In genomic region chr10:45066931-45067308, GRCm38 (mm10) we compare ENCODE assay signal across 8 mouse cellular contexts. TPM values are rescaled to one million over a fixed set of nuclear protein-coding genes. Genes with fewer than 3 reads are reported as not detected.
DNase-seq lines count a peak whose midpoint lies in the region; ATAC-seq and TF ChIP-seq lines count a peak whose summit lies in the region.

Prep (plus strand) TSS chr10:45067203.

- ATAC-seq in forebrain, embryonic 12.5 days (ENCODE audit: low FRiP score): peak; percentile 96
- ATAC-seq in heart, postnatal 0 days (ENCODE audit: insufficient read depth, low read depth): peak; percentile 94
- ATAC-seq in liver, postnatal 0 days: peak; percentile 94
- peak; percentile 95 for ATAC-seq in neural tube, embryonic 13.5 days (ENCODE audit: low read depth)

- TF ChIP-seq EP300 in heart, postnatal 0 days (IDR thresholded peaks at IDR 0.05; ENCODE audit: low read depth): no peak
- TF ChIP-seq EP300 in liver, postnatal 0 days (IDR thresholded peaks at IDR 0.05; ENCODE audit: low read depth): no peak

- peak within 1 kb of the TSS; percentile 85 for H3K27ac ChIP-seq in forebrain, embryonic 12.5 days
- peak within 1 kb of the TSS; percentile 88 for H3K27ac ChIP-seq in heart, postnatal 0 days (ENCODE audit: low read depth)
- H3K27ac ChIP-seq in liver, postnatal 0 days (ENCODE audit: low read depth): peak within 1 kb of the TSS; percentile 89
- peak within 1 kb of the TSS; percentile 87 for H3K27ac ChIP-seq in neural tube, embryonic 13.5 days (replicated peaks)

- peak within 1 kb of the TSS; percentile 66 for H3K4me2 ChIP-seq in forebrain, embryonic 12.5 days
- H3K4me2 ChIP-seq in heart, postnatal 0 days (ENCODE audit: low read depth, low read length): peak within 1 kb of the TSS; percentile 97
- peak within 1 kb of the TSS; percentile 98 for H3K4me2 ChIP-seq in liver, postnatal 0 days (ENCODE audit: low read depth, low read length)
- peak within 1 kb of the TSS; percentile 75 for H3K4me2 ChIP-seq in neural tube, embryonic 13.5 days

- no peaks in the 10 kb centered on the region for H3K27me3 ChIP-seq in forebrain, embryonic 12.5 days
- H3K27me3 ChIP-seq in heart, postnatal 0 days (ENCODE audit: control insufficient read depth, insufficient read depth, low read length): no peaks in the 10 kb centered on the region
- no peaks in the 10 kb centered on the region for H3K27me3 ChIP-seq in liver, postnatal 0 days (ENCODE audit: insufficient read depth, low read length)
- no peaks in the 10 kb centered on the region for H3K27me3 ChIP-seq in neural tube, embryonic 13.5 days

- TF ChIP-seq CTCF in heart, postnatal 0 days (IDR thresholded peaks at IDR 0.05; ENCODE audit: low read depth): peak; percentile 36
- TF ChIP-seq CTCF in liver, postnatal 0 days (IDR thresholded peaks at IDR 0.05; ENCODE audit: low read depth): peak; percentile 55

- H3K4me3 ChIP-seq in forebrain, embryonic 12.5 days (replicated peaks): peak within 1 kb of the TSS; percentile 92
- peak within 1 kb of the TSS; percentile 97 for H3K4me3 ChIP-seq in heart, postnatal 0 days (ENCODE audit: low read depth, low read length)
- H3K4me3 ChIP-seq in liver, postnatal 0 days (ENCODE audit: low read depth, low read length): peak within 1 kb of the TSS; percentile 95
- peak within 1 kb of the TSS; percentile 97 for H3K4me3 ChIP-seq in neural tube, embryonic 13.5 days

- DNase-seq in ES-CJ7 (ENCODE audit: low read depth, low spot score): peak; percentile 72
- peak; percentile 75 for DNase-seq in c-Kit-positive CD71-positive TER-119-positive erythroid progenitor cells, embryonic 14.5 days (ENCODE audit: low spot score)
- peak; percentile 88 for DNase-seq in heart, postnatal 0 days (ENCODE audit: low spot score)
- peak; percentile 95 to 98 for DNase-seq in kidney, postnatal 36 days
- peak; percentile 92 for DNase-seq in liver, postnatal 0 days
- peak; percentile 76 for DNase-seq in telencephalon, adult 2 months (ENCODE audit: low read depth, low spot score)

- H3K9me3 ChIP-seq in forebrain, embryonic 12.5 days: no peaks in the 10 kb centered on the region
- no peaks in the 10 kb centered on the region for H3K9me3 ChIP-seq in heart, postnatal 0 days (replicated peaks; ENCODE audit: control insufficient read depth, low read length)
- no peaks in the 10 kb centered on the region for H3K9me3 ChIP-seq in liver, postnatal 0 days (ENCODE audit: low read length)
- no peaks in the 10 kb centered on the region for H3K9me3 ChIP-seq in neural tube, embryonic 13.5 days

- H3K4me1 ChIP-seq in forebrain, embryonic 12.5 days: peaks cover 34% of the 10 kb centered on the region
- H3K4me1 ChIP-seq in heart, postnatal 0 days (ENCODE audit: control insufficient read depth, insufficient read depth): peaks cover 31% of the 10 kb centered on the region
- H3K4me1 ChIP-seq in liver, postnatal 0 days (ENCODE audit: insufficient read depth): peaks cover 35% of the 10 kb centered on the region
- peaks cover 42% of the 10 kb centered on the region for H3K4me1 ChIP-seq in neural tube, embryonic 13.5 days (replicated peaks)

- WGBS in forebrain, embryonic 12.5 days: under 1% methylated on average over 46 of the region's 57 CpGs
- 0% methylated on average over 7 of the region's 57 CpGs for WGBS in heart, postnatal 0 days
- 0% methylated on average over 16 of the region's 57 CpGs for WGBS in liver, postnatal 0 days (ENCODE audit: insufficient replicate concordance)
- under 1% methylated on average over 53 of the region's 57 CpGs for WGBS in neural tube, embryonic 13.5 days

- no peaks in the 10 kb centered on the region; the same call in 1 of the 2 replicates for H3K36me3 ChIP-seq in forebrain, embryonic 12.5 days (replicated peaks)
- 0 out of 2 replicates have a peak, but pooled peaks cover under 1% of the 10 kb centered on the region for H3K36me3 ChIP-seq in heart, postnatal 0 days (replicated peaks; ENCODE audit: control insufficient read depth, insufficient read depth, low read length)
- no peaks in the 10 kb centered on the region for H3K36me3 ChIP-seq in liver, postnatal 0 days (replicated peaks; ENCODE audit: insufficient read depth, low read length)
- H3K36me3 ChIP-seq in neural tube, embryonic 13.5 days: peaks cover under 1% of the 10 kb centered on the region; the same call in 1 of the 2 replicates

- peak within 1 kb of the TSS; percentile 91 for H3K9ac ChIP-seq in forebrain, embryonic 12.5 days
- H3K9ac ChIP-seq in heart, postnatal 0 days (replicated peaks; ENCODE audit: low read depth, low read length): peak within 1 kb of the TSS; percentile 91
- H3K9ac ChIP-seq in liver, postnatal 0 days (replicated peaks): peak within 1 kb of the TSS; percentile 92
- peak within 1 kb of the TSS; percentile 95 for H3K9ac ChIP-seq in neural tube, embryonic 13.5 days

RNA-seq across cellular contexts. Expression of gene Prep, which starts in this region (rescaled TPM):
- polyA plus RNA-seq in forebrain, embryonic 12.5 days (2016; fragmentation: Nextera tagmentation; extraction: Ambion mirVana): 23.7 and 27.4 TPM in 2 replicates
- total RNA-seq in heart, postnatal 0 days (2014; rRNA removed; ENCODE audit: low replicate concordance): 16.8 and 18.2 TPM in 2 replicates
- polyA plus RNA-seq in heart, postnatal 0 days (2015; fragmentation: Nextera tagmentation; extraction: Ambion mirVana): 15.1 and 16.9 TPM in 2 replicates
- polyA plus RNA-seq in liver, postnatal 0 days (2015; fragmentation: Nextera tagmentation; extraction: Ambion mirVana): 6.4 and 7.1 TPM in 2 replicates
- polyA plus RNA-seq in neural tube, embryonic 13.5 days (2015; fragmentation: Nextera tagmentation; extraction: Ambion mirVana): 26.4 and 28.6 TPM in 2 replicates

Comparison
In these comparisons a context has a peak if more than half of its experiments do, and no peak if none do; other contexts are left out.
1. Peak in every context shown above with its lines: DNase-seq, ATAC-seq, H3K4me3 ChIP-seq and H3K27ac ChIP-seq.